Mouse (Mus musculus) forebrain, embryonic 12.5 days (tissue): ENCODE measurements around the gene Casp7. TPM values are rescaled to one million over a fixed set of nuclear protein-coding genes. Genes with fewer than 3 reads are reported as not detected.

ENCODE experiments used
- ATAC-seq: fragments of 200-750 bp; cut with Nextera tagmentation; 2 replicates; pipeline ENCODE4 v1.8.0; 2017; ENCODE audit warnings: moderate TSS enrichment; ENCODE audit not compliant: low FRiP score
- H3K27ac ChIP-seq: fragments of 300-500 bp; sonication (generic); 2 replicates; pipeline ENCODE4 v1.5.1; 2016; ENCODE audit warnings: mild to moderate bottlenecking
- H3K27me3 ChIP-seq: fragments of 300-500 bp; sonication (generic); 2 replicates; pipeline ENCODE4 v1.6.1; 2016; ENCODE audit warnings: mild to moderate bottlenecking
- H3K36me3 ChIP-seq: fragments of 300-500 bp; sonication (generic); replicated peaks from 2 replicates; pipeline ENCODE4 v1.6.1; 2016; ENCODE audit warnings: mild to moderate bottlenecking
- H3K4me1 ChIP-seq: fragments of 300-500 bp; sonication (generic); 2 replicates; pipeline ENCODE4 v1.6.1; 2016
- H3K4me2 ChIP-seq: fragments of 300-500 bp; sonication (generic); 2 replicates; pipeline ENCODE4 v1.6.1; 2016; ENCODE audit warnings: mild to moderate bottlenecking, moderate library complexity
- H3K4me3 ChIP-seq: fragments of 300-500 bp; sonication (generic); replicated peaks from 2 replicates; pipeline ENCODE4 v1.5.1; 2016; ENCODE audit warnings: mild to moderate bottlenecking
- H3K9ac ChIP-seq: fragments of 300-500 bp; sonication (generic); 2 replicates; pipeline ENCODE4 v1.6.1; 2016; ENCODE audit warnings: mild to moderate bottlenecking
- H3K9me3 ChIP-seq: fragments of 300-500 bp; sonication (generic); 2 replicates; pipeline ENCODE4 v1.6.1; 2016
- WGBS: fragments of 180-500 bp; shearing (Covaris S2); methylation state at CpG from one replicate; pipeline ENCODE4 v1.1.7; 2016; 5-methylcytosine and 5-hydroxymethylcytosine counted together
- polyA plus RNA-seq: library from polyadenylated mRNA; unstranded; fragments of >200 nt; fragmentation: Nextera tagmentation; extraction: Ambion mirVana; gene quantifications from 2 replicates; pipeline ENCODE4 v1.2.1, GENCODE M21; 2016

The Casp7 gene
- polyA plus RNA-seq, 1 experiment from 2014 or later: 18.9 TPM

DNA sequence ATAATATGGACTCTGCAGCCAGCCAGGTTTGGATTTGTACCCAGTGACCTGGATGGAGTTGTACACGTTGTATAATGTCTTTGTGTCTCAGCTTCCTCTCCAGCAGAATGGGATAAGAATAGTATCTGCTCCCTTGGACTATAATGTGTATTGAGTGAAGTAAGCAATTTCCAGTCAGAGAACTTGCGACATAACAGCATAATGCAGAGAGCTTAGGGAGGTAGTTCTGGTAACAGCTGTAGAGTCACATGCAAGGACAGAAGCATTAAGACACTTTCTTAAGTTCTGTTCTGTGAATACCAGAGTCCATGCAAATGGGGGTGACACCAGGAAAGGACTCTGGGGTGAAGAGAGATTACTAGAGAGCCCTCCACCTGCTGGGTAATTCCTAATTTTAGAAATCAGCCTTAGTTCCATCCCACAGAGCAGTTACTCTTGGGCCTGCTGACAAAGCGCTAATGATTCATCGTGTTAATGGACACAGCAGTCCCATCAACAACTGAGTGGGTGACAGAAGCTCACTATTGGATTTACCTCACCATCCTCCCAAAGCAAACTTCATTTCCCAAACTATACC lies 9.1 kb upstream of the Casp7 start:
- Histone ChIP-seq H3K27ac (no peak overlapping the region), H3K36me3 (no peaks in the 10 kb centered on the region), H3K9ac (no peak overlapping the region), H3K4me1 (no peaks in the 10 kb centered on the region), H3K27me3 (no peaks in the 10 kb centered on the region), H3K4me2 (no peak overlapping the region), H3K4me3 (no peak overlapping the region), H3K9me3 (no peaks in the 10 kb centered on the region)
- WGBS: 84% methylated on average over 4 of the region's 4 CpGs
- ATAC-seq: no peak

DNA sequence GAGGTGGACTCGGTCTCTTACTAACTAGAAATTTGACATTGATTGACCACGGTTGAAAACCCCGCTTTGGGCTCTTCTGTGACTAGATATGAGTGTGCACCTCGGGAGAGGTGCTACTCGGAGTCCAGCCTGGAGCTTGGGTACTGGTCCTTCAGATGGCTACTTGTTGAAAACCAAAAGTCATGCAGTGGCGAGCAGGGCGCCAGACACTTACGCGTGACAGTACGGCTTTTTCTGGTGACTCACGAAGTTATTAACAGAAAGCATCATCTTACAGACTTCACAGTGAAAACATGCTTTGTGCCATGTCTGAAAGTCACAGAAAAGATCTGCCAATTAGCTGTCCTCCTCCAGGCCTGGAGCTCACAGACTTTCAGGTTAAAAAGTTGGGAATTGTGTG lies 7.8 kb upstream of the Casp7 start:
- H3K27ac ChIP-seq: no peak overlapping the region
- no peaks in the 10 kb centered on the region for H3K4me1 ChIP-seq
- no peak for ATAC-seq
- H3K36me3 ChIP-seq: no peaks in the 10 kb centered on the region
- H3K27me3 ChIP-seq: peaks cover 10% of the 10 kb centered on the region
- no peak overlapping the region for H3K4me2 ChIP-seq
- WGBS: 92% methylated on average over 11 of the region's 11 CpGs
- no peaks in the 10 kb centered on the region for H3K9me3 ChIP-seq
- H3K9ac ChIP-seq: no peak overlapping the region
- no peak overlapping the region for H3K4me3 ChIP-seq

DNA sequence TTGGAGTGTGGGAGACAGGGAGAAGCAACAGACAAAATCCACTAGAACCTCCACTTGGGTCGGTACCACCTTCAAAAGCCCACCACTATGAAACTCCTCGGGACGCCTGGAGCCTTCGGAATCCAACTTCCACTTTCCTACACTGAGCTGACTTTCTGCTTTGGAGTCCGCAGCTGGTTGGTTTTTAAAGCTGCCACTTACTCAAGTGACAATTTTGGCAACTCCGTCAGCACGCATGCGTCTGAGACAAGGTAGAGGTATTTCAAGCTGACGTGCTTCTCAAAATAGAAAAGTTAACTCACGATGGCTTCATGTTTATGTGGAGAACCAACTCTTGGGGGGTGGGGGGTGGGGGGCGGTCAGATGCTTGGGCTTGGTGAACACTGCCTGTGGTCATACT lies 7.0 kb upstream of the Casp7 start, which contains the start of gene Nrap:
Nrap (minus strand) TSS at position 159 of the 400 bp plus-strand sequence.
- Histone ChIP-seq H3K9ac (no peak within 1 kb of the TSS), H3K4me1 (no peaks in the 10 kb centered on the region), H3K27me3 (peaks cover 17% of the 10 kb centered on the region), H3K4me2 (no peak within 1 kb of the TSS), H3K9me3 (no peaks in the 10 kb centered on the region), H3K27ac (no peak within 1 kb of the TSS), H3K36me3 (no peaks in the 10 kb centered on the region), H3K4me3 (no peak within 1 kb of the TSS)
- WGBS: 91% methylated on average over 11 of the region's 11 CpGs
- ATAC-seq: no peak

DNA sequence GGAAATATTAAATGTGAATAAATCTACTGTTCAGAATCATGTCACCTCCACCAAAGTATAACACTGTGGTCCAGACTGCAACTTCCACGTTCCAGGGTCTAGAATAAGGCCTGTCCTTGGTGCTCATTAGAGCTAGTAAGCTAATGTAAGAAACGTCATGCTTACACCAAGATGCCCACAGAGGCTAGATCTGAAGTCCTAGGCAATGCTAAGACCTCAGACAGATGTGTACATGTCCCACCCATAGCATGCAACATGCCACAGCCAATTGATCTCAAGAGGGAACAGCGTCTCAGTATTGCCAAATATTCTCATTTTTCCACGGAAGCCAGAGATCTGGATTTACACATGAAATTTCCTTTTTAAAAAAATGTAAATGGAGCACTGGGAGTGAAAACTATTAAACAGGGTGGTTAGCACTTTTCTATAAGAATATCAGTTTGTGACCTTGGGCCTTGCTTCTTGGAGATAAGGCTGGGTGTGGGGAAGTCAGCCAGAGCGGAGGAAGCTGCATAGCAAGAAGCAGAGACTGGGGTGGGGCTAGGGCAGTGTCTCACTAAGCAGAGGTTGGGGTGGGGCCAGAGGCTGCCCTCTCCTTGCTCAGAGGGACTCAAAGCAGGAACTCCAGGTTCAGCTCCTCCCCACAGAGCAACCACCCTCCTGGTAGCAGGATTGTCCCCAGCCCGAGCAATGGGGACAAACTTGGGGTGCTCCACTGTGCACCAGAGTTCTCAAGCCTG lies 5.5 kb upstream of the Casp7 start:
- Histone ChIP-seq H3K27me3 (peaks cover 32% of the 10 kb centered on the region), H3K4me2 (no peak overlapping the region), H3K36me3 (no peaks in the 10 kb centered on the region), H3K9me3 (no peaks in the 10 kb centered on the region), H3K9ac (no peak overlapping the region), H3K4me3 (no peak overlapping the region), H3K4me1 (peaks cover 3% of the 10 kb centered on the region), H3K27ac (no peak overlapping the region)
- WGBS: 84% methylated on average over 6 of the region's 6 CpGs
- ATAC-seq: no peak

DNA sequence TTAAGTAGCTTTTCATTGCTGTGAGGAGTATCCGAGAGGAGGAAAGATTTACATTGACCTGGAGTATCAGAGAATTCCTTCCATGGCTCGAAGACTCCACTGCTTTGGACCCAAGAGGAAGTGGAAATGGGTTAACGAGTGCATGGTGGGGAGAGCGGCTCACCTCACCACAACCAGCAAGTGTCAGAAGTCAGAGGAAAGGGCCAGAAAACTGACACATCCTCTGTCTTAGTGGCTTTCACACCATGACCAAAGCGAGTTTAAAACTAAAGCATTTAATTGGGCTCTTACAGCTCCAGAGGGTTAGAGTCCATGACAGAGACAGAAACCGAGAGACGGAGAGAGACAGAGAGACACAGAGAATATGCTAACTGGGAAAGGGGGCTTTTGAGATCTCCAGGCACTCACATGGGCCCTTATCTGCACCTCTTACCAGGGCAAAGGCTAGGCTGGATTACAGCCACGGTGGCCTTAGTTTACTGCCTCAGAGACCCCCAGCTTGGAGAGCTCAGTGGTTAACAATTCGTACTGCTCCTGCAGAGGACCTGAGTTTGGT lies 3.5 kb upstream of the Casp7 start:
- Histone ChIP-seq H3K9ac (no peak overlapping the region), H3K9me3 (no peaks in the 10 kb centered on the region), H3K36me3 (no peaks in the 10 kb centered on the region), H3K27me3 (peaks cover 45% of the 10 kb centered on the region), H3K4me1 (peaks cover 11% of the 10 kb centered on the region), H3K4me3 (no peak overlapping the region), H3K27ac (no peak overlapping the region), H3K4me2 (no peak overlapping the region)
- no peak for ATAC-seq
- WGBS: 85% methylated on average over 9 of the region's 9 CpGs

DNA sequence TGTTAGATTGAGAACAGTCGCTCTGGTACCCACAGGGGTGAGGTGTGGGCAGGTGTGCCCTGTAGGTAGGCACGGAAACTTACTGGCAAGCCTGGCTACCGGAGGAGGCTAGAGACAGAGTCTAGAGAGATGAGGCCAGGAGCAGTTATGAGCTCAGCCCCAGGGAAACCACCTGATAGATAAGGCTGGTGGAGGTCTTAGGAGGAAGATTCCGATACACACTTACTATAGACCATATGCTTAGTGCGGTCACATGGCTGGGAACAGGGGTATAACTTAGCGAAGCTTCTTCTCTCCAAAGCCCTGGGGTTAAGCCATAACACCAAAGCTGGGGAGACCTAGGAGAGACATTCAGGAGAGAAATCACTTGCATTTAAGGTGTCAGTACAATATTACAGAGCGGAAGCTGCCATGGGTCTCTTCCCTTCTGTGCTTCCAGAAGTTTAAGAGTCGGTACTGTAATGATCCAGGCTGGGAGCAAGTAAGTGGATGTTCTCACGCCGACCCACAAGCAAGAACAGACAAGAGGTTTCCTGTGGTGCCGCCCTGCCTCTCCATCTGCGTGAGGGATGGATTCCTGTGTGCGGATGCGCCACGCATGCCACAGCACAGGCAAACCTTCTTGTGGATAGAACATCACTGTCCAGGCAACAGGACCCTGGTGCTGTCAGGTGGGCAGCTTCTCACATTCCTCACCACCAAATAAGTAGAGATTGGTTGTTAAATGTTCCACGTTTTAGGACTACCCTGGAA lies 1.6 kb upstream of the Casp7 start:
- Histone ChIP-seq H3K9ac (no peak overlapping the region), H3K36me3 (no peaks in the 10 kb centered on the region), H3K4me2 (no peak overlapping the region), H3K27me3 (peaks cover 55% of the 10 kb centered on the region), H3K27ac (no peak overlapping the region), H3K9me3 (no peaks in the 10 kb centered on the region), H3K4me3 (no peak overlapping the region), H3K4me1 (peaks cover 11% of the 10 kb centered on the region)
- 90% methylated on average over 16 of the region's 16 CpGs for WGBS
- no peak for ATAC-seq

DNA sequence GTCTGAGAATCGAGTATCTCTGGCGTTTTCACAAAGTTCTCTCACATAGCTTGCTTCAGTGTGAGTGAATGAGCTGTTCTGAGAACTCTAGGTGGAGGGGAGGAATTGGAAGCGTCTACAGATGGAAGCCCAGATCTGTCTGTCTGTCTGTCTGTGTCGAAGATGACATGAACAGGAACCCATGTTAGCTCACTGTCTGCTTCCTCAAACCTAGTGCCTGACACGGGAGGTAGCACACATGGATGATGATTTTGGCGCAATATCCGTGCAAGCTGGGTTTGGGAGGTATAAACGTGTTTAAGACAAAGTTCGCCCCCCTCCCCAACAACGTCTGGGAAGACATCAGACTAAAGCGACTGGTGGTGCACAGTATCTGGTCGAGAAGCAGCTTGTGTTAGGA lies 702 bp upstream of the Casp7 start:
- H3K4me2 ChIP-seq: peak overlapping the region; percentile 97
- no peak for ATAC-seq
- 46% methylated on average over 12 of the region's 12 CpGs for WGBS
- H3K9me3 ChIP-seq: no peaks in the 10 kb centered on the region
- no peak overlapping the region for H3K27ac ChIP-seq
- no peak overlapping the region for H3K9ac ChIP-seq
- peaks cover 55% of the 10 kb centered on the region for H3K27me3 ChIP-seq
- H3K4me1 ChIP-seq: peaks cover 11% of the 10 kb centered on the region
- H3K36me3 ChIP-seq: no peaks in the 10 kb centered on the region
- H3K4me3 ChIP-seq: peak overlapping the region; percentile 63

DNA sequence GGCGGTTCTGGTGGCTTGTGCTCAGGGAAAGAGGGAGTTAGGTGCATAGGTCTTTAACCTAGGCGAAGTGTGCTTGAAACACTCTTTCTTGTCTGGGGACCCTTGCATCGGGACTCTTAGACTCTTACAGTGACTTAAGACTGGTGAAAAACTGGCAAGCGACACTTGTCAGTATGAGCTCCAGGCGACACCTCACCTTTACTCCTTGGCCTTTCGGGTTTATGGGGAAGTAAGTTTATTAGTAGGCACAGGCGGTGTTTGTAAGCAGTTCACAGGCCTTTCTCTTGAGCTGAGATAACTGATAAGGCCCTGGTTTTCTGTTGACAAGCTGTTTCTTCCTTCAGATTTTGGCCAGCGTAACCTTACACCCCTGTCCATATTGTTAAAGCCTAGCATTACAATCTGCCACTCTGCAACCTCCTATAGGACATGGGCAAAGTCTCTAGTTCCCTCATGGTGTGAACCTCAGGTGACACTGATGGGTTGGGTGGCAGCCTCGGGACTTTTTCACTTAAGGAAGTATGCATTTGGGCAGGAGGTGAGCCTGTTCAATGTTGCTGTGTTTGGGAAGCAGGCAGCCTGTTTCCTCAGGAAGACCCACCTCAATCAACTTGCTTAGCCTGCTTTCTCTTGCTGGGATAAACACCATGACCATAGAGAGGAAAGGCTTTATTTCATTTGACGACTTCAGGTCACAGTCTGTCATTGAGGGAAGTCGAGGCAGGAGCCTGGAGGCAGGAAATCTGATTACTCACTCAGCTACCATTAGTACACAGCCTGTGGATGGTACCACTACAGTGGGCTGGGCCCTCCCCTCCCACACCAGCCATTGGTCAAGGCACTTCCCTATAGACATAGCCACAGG lies 966 bp downstream of the Casp7 start:
- 70% methylated on average over 11 of the region's 11 CpGs for WGBS
- ATAC-seq: no peak
- Histone ChIP-seq H3K9ac (peak overlapping the region; percentile 69; the same call in 1 of the 2 replicates), H3K4me2 (peak overlapping the region; percentile 97), H3K27ac (no peak overlapping the region), H3K27me3 (peaks cover 55% of the 10 kb centered on the region), H3K4me1 (peaks cover 11% of the 10 kb centered on the region), H3K4me3 (peak overlapping the region; percentile 63), H3K9me3 (no peaks in the 10 kb centered on the region), H3K36me3 (no peaks in the 10 kb centered on the region)

DNA sequence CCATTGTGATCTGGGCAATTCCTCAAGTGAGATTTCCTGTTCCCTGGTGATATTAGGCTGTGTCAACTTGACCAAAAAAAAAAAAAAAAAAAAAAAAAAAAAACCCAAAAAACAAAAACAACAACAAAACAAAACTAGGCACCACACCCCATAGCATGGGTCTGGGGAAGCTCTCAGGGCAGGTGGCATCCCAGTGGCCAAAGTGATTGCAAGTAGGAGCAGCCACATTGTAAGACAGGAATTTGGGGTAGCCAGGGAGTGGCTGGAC lies 1.5 kb downstream of the Casp7 start:
- ATAC-seq: no peak
- H3K9me3 ChIP-seq: no peaks in the 10 kb centered on the region
- no peak overlapping the region for H3K9ac ChIP-seq
- H3K4me3 ChIP-seq: no peak overlapping the region
- no peaks in the 10 kb centered on the region for H3K36me3 ChIP-seq
- H3K27me3 ChIP-seq: peaks cover 51% of the 10 kb centered on the region
- H3K4me1 ChIP-seq: peaks cover 11% of the 10 kb centered on the region
- no peak overlapping the region for H3K4me2 ChIP-seq
- H3K27ac ChIP-seq: no peak overlapping the region

DNA sequence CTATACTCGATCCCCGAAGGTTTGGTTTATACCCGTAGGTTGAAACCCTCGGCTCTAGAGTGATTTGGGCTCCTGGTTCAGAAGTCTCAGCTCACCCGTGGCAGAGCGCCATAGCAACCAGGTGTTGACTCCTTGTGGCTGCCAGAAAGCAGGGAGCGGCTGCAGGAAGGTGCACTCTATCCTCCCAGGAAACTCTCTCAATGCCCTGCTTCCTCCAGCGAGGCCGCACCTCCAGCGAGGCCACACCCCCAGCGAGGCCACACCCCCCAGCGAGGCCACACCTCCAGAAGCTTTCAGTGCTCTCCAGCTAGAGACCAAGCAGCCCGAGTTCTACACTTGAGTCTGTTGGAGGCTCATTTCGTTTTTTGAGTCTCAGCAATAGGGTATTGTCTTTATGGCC lies 3.3 kb downstream of the Casp7 start:
- H3K9me3 ChIP-seq: no peaks in the 10 kb centered on the region
- no peak overlapping the region for H3K4me2 ChIP-seq
- no peak for ATAC-seq
- no peak overlapping the region for H3K9ac ChIP-seq
- H3K36me3 ChIP-seq: no peaks in the 10 kb centered on the region
- peaks cover 35% of the 10 kb centered on the region for H3K27me3 ChIP-seq
- no peak overlapping the region for H3K4me3 ChIP-seq
- 53% methylated on average over 14 of the region's 14 CpGs for WGBS
- H3K4me1 ChIP-seq: peaks cover 11% of the 10 kb centered on the region
- no peak overlapping the region for H3K27ac ChIP-seq

DNA sequence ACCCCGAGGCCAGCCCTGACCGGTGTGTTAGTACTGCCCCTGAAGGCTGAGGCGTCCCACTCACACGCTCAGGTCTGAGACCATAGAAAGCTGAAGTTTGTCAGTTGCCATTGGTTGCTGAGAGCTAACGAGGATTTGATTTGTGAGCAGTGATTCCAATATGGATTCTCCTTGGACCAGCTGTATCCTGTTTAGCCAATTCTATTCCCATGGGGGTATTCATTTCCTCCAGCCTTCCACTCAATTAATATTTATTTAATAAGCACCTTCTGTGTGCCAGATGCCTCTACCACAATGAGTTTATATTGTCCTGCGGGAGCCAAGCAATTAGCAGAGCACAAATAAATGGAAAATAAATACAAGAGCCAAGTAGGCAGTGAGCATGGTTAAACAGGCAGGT lies 4.9 kb downstream of the Casp7 start:
- no peak overlapping the region for H3K27ac ChIP-seq
- H3K27me3 ChIP-seq: peaks cover 23% of the 10 kb centered on the region; the same call in 1 of the 2 replicates
- WGBS: 72% methylated on average over 6 of the region's 6 CpGs
- no peaks in the 10 kb centered on the region for H3K9me3 ChIP-seq
- no peak for ATAC-seq
- H3K4me1 ChIP-seq: peaks cover 5% of the 10 kb centered on the region; the same call in 1 of the 2 replicates
- no peaks in the 10 kb centered on the region for H3K36me3 ChIP-seq
- H3K9ac ChIP-seq: no peak overlapping the region
- no peak overlapping the region for H3K4me3 ChIP-seq
- no peak overlapping the region for H3K4me2 ChIP-seq

DNA sequence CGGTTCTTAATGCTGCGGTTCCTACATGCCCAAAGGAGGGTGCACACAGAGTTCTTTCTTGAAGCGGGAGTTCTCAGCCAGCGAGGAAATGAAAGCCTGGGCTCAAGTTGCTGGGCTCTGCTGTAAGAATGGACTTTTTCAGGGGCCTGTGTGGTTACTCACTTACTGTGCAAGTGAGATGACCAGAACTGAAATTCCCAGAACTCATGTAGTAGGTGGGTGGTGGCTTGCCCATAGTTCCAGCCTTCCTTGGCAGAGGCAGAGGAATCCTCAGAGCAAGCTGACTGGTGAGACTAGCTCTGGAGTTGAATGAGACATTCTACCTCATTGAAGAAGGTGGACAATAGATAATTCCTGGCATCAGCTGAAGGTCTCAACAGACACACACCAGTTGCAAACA lies 8.9 kb downstream of the Casp7 start:
- no peaks in the 10 kb centered on the region for H3K4me1 ChIP-seq
- H3K27me3 ChIP-seq: no peaks in the 10 kb centered on the region
- 92% methylated on average over 4 of the region's 4 CpGs for WGBS
- ATAC-seq: no peak
- peaks cover 6% of the 10 kb centered on the region; the same call in 1 of the 2 replicates for H3K36me3 ChIP-seq
- no peaks in the 10 kb centered on the region for H3K9me3 ChIP-seq
- no peak overlapping the region for H3K27ac ChIP-seq
- no peak overlapping the region for H3K4me3 ChIP-seq
- no peak overlapping the region for H3K4me2 ChIP-seq
- no peak overlapping the region for H3K9ac ChIP-seq
